Mouse (Mus musculus) limb, embryonic 10.5 days (tissue): Measurements from ENCODE around the gene Fxyd4. TPM values are rescaled to one million over a fixed set of nuclear protein-coding genes. Genes with fewer than 3 reads are reported as not detected.

ENCODE experiments used
- DNase-seq: peaks from one replicate; pipeline ENCODE4 v3.0.0-alpha.2; 2017; ENCODE audit warnings: low spot score
- H3K27ac ChIP-seq: fragments of 300-500 bp; sonication (generic); 2 replicates; pipeline ENCODE4 v1.5.1; 2016; ENCODE audit warnings: mild to moderate bottlenecking
- H3K27me3 ChIP-seq: fragments of 300-500 bp; sonication (generic); 2 replicates; pipeline ENCODE4 v1.6.1; 2016; ENCODE audit warnings: low read depth, mild to moderate bottlenecking; ENCODE audit not compliant: poor library complexity, severe bottlenecking
- H3K36me3 ChIP-seq: fragments of 300-500 bp; sonication (generic); 2 replicates; pipeline ENCODE4 v1.6.1; 2016; ENCODE audit warnings: mild to moderate bottlenecking, moderate library complexity
- H3K4me1 ChIP-seq: fragments of 300-500 bp; sonication (generic); 2 replicates; pipeline ENCODE4 v1.6.1; 2016
- H3K4me3 ChIP-seq: fragments of 300-500 bp; sonication (generic); 2 replicates; pipeline ENCODE4 v1.5.1; 2016; ENCODE audit warnings: mild to moderate bottlenecking, moderate library complexity
- H3K9me3 ChIP-seq: fragments of 300-500 bp; sonication (generic); replicated peaks from 2 replicates; pipeline ENCODE4 v1.6.1; 2016; ENCODE audit warnings: mild to moderate bottlenecking
- WGBS: fragments of 180-500 bp; shearing (Covaris S2); methylation state at CpG from one replicate; pipeline ENCODE4 v1.1.7; 2016; 5-methylcytosine and 5-hydroxymethylcytosine counted together
- microRNA-seq: library from miRNA; unstranded; fragments of <30 nt; microRNA quantifications from one replicate; pipeline ENCODE4, GENCODE M21; 2017
- polyA plus RNA-seq: library from polyadenylated mRNA; unstranded; fragments of >200 nt; fragmentation: Nextera tagmentation; extraction: Ambion mirVana; gene quantifications from 2 replicates; pipeline ENCODE4 v1.2.1, GENCODE M21; 2016

Gene Fxyd4
- polyA plus RNA-seq, 1 experiment from 2014 or later: 3.6 TPM

- no peak for DNase-seq
- Histone ChIP-seq H3K27me3 (no peaks in the 10 kb centered on the region), H3K9me3 (no peaks in the 10 kb centered on the region), H3K4me3 (no peak overlapping the region), H3K36me3 (no peaks in the 10 kb centered on the region), H3K27ac (no peak overlapping the region), H3K4me1 (no peaks in the 10 kb centered on the region)
- 79% methylated on average over 5 of the region's 5 CpGs for WGBS
These were observed 39.7 kb downstream of the Fxyd4 start for GRCm38 (mm10) chr6:117897800-117898199.

- DNase-seq: no peak
- Histone ChIP-seq H3K27ac (no peak overlapping the region), H3K27me3 (no peaks in the 10 kb centered on the region), H3K4me1 (peaks cover 8% of the 10 kb centered on the region; the same call in 1 of the 2 replicates), H3K36me3 (no peaks in the 10 kb centered on the region), H3K9me3 (no peaks in the 10 kb centered on the region), H3K4me3 (no peak overlapping the region)
- WGBS: 91% methylated on average over 2 of the region's 2 CpGs
These were observed 44.1 kb downstream of the Fxyd4 start for GRCm38 (mm10) chr6:117893435-117893834.

GRCm38 (mm10) chr6:117892386-117892785, 45.1 kb downstream of the Fxyd4 start:
- Histone ChIP-seq H3K4me1 (peaks cover 9% of the 10 kb centered on the region; the same call in 1 of the 2 replicates), H3K27me3 (no peaks in the 10 kb centered on the region), H3K36me3 (no peaks in the 10 kb centered on the region), H3K9me3 (no peaks in the 10 kb centered on the region), H3K27ac (no peak overlapping the region), H3K4me3 (no peak overlapping the region)
- 71% methylated on average over 3 of the region's 3 CpGs for WGBS
- no peak for DNase-seq

GRCm38 (mm10) chr6:117891369-117892160, 45.9 kb downstream of the Fxyd4 start:
- Histone ChIP-seq H3K27me3 (no peaks in the 10 kb centered on the region), H3K9me3 (no peaks in the 10 kb centered on the region), H3K27ac (no peak overlapping the region), H3K36me3 (no peaks in the 10 kb centered on the region), H3K4me1 (peaks cover 9% of the 10 kb centered on the region; the same call in 1 of the 2 replicates), H3K4me3 (no peak overlapping the region)
- DNase-seq: no peak
- WGBS: 69% methylated on average over 14 of the region's 14 CpGs

GRCm38 (mm10) chr6:117890257-117890656, 47.2 kb downstream of the Fxyd4 start:
- Histone ChIP-seq H3K4me1 (peaks cover 9% of the 10 kb centered on the region; the same call in 1 of the 2 replicates), H3K27me3 (no peaks in the 10 kb centered on the region), H3K36me3 (no peaks in the 10 kb centered on the region), H3K4me3 (no peak overlapping the region), H3K27ac (no peak overlapping the region), H3K9me3 (no peaks in the 10 kb centered on the region)
- no peak for DNase-seq
- WGBS: 85% methylated on average over 6 of the region's 6 CpGs

- DNase-seq: no peak
- Histone ChIP-seq H3K9me3 (no peaks in the 10 kb centered on the region), H3K27ac (peak overlapping the region; percentile 67), H3K27me3 (no peaks in the 10 kb centered on the region), H3K36me3 (no peaks in the 10 kb centered on the region), H3K4me1 (peaks cover 9% of the 10 kb centered on the region; the same call in 1 of the 2 replicates), H3K4me3 (no peak overlapping the region)
- 71% methylated on average over 2 of the region's 2 CpGs for WGBS
These were observed 48.8 kb downstream of the Fxyd4 start for GRCm38 (mm10) chr6:117888642-117889096.

- DNase-seq: no peak
- H3K4me3 ChIP-seq: no peak overlapping the region
- H3K27me3 ChIP-seq: no peaks in the 10 kb centered on the region
- peak overlapping the region; percentile 67 for H3K27ac ChIP-seq
- WGBS: 48% methylated on average over 1 of the region's 1 CpGs
- peaks cover 9% of the 10 kb centered on the region; the same call in 1 of the 2 replicates for H3K4me1 ChIP-seq
- H3K36me3 ChIP-seq: no peaks in the 10 kb centered on the region
- H3K9me3 ChIP-seq: no peaks in the 10 kb centered on the region
These were observed 49.5 kb downstream of the Fxyd4 start for GRCm38 (mm10) chr6:117888032-117888431.

- H3K4me3 ChIP-seq: no peak overlapping the region
- no peak for DNase-seq
- peaks cover 7% of the 10 kb centered on the region; the same call in 1 of the 2 replicates for H3K4me1 ChIP-seq
- no peaks in the 10 kb centered on the region for H3K27me3 ChIP-seq
- H3K9me3 ChIP-seq: no peaks in the 10 kb centered on the region
- WGBS: 96% methylated on average over 2 of the region's 2 CpGs
- H3K27ac ChIP-seq: no peak overlapping the region
- no peaks in the 10 kb centered on the region for H3K36me3 ChIP-seq
These were observed 51.5 kb downstream of the Fxyd4 start for GRCm38 (mm10) chr6:117885943-117886342.

Small RNAs within 50 kb of the gene (microRNA-seq; reads per million reads assigned to microRNA genes)
- gene Gm25535: not detected

Other genes with a start within 250 kb of the Fxyd4 start
- gene Zfp637, start 96.5 kb downstream of the Fxyd4 start, polyA plus RNA-seq: 99.2 and 128 TPM in 2 replicates
- gene Zfp239, start 75.6 kb downstream of the Fxyd4 start, polyA plus RNA-seq: 14.6 and 17.3 TPM in 2 replicates
- 907 and 916 TPM in 2 replicates for gene Hnrnpf, start 37.4 kb downstream of the Fxyd4 start, polyA plus RNA-seq
- gene Rasgef1a, start 73.7 kb upstream of the Fxyd4 start, polyA plus RNA-seq: not detected in 2 replicates
- gene Csgalnact2, start 201.4 kb upstream of the Fxyd4 start, polyA plus RNA-seq: 5.2 and 7.6 TPM in 2 replicates